Mouse (Mus musculus) CH12.LX (cell line): ENCODE results near the gene Ddx20.

Experiments
- CTCF ChIP-seq, 2 experiments: IDR thresholded peaks in 1 of 2; conservative IDR thresholded peaks in 1 of 2; 2 replicates each; pipeline ENCODE4 v1.5.1; 2011 to 2012; ENCODE audit warnings: low read depth in 2 of 2, low read length in 2 of 2, improper control_type of control experiment in 1 of 2, inconsistent platforms in 1 of 2, mild to moderate bottlenecking in 1 of 2, moderate library complexity in 1 of 2
- EP300 ChIP-seq: IDR thresholded peaks from 2 replicates; pipeline ENCODE4 v1.6.1; 2011; ENCODE audit warnings: low read length, improper control_type of control experiment
- JUN ChIP-seq: IDR thresholded peaks from 2 replicates; pipeline ENCODE4 v1.6.1; 2011; ENCODE audit warnings: low read depth, mild to moderate bottlenecking, low read length, improper control_type of control experiment, moderate library complexity; ENCODE audit not compliant: insufficient read depth
- MAX ChIP-seq: IDR thresholded peaks from 2 replicates; pipeline ENCODE4 v1.6.1; 2011; ENCODE audit warnings: low read length, improper control_type of control experiment
- TBP ChIP-seq: conservative IDR thresholded peaks from 2 replicates; pipeline ENCODE4 v1.6.1; 2011; ENCODE audit warnings: low read depth, low read length, improper control_type of control experiment
- ZNF384 ChIP-seq: IDR thresholded peaks from 2 replicates; pipeline ENCODE4 v1.6.1; 2012; ENCODE audit warnings: low read depth, low read length, improper control_type of control experiment, inconsistent platforms

DNA sequence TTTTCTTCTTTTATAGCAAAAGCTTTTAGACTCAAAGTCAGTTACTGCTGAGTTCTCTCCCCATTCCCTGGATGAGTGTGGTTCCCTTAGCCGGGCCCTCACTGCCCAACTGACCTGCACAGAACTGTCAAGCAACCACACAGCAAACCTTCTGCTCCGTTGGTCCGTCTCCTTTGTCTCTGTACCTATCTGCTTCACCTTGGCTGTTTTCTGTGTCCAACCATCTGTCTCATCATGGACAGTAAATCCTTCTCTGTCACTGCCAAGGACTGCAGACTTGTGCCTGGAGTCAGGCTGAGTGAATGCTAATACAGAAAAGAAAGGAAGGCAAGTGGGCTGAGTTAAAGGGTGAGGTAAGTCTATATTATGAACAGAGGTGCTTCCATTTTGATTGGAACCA, 17.6 kb downstream of the Ddx20 start:
- TF ChIP-seq JUN (no peak), EP300 (no peak), TBP (no peak), CTCF (conservative IDR thresholded peaks at IDR 0.05 in 1 of 2, IDR thresholded peaks at IDR 0.05 in 1 of 2; ENCODE audit: low read depth in 2 of 2, low read length in 2 of 2) (no peak), ZNF384 (no peak), MAX (no peak)
